Mouse (Mus musculus) embryonic facial prominence, embryonic 13.5 days (tissue): ENCODE results near the gene Mroh8. TPM values are rescaled to one million over a fixed set of nuclear protein-coding genes. Genes with fewer than 3 reads are reported as not detected.
A peak's percentile ranks its signal among the peaks of the same experiment; 100 is the strongest.
"Not testable (repeated sequence)": the region's sequence is repeated elsewhere in the genome, so short reads cannot be mapped to it uniquely, and the experiment has no call there.

Experiments used
- ATAC-seq: fragments of 200-750 bp; cut with Nextera tagmentation; 2 replicates; pipeline ENCODE4 v1.8.0; 2017; ENCODE audit warnings: low read depth; ENCODE audit not compliant: insufficient number of reproducible peaks, insufficient read depth, low FRiP score, low TSS enrichment
- H3K27ac ChIP-seq: fragments of 300-500 bp; sonication (generic); 2 replicates; pipeline ENCODE4 v1.5.1; 2015; ENCODE audit warnings: moderate library complexity, mild to moderate bottlenecking, inconsistent platforms
- H3K27me3 ChIP-seq: fragments of 300-500 bp; sonication (generic); 2 replicates; pipeline ENCODE4 v1.6.1; 2015; ENCODE audit warnings: mild to moderate bottlenecking, inconsistent platforms
- H3K36me3 ChIP-seq: fragments of 300-500 bp; sonication (generic); 2 replicates; pipeline ENCODE4 v1.6.1; 2015; ENCODE audit warnings: mild to moderate bottlenecking, inconsistent platforms
- H3K4me1 ChIP-seq: fragments of 300-500 bp; sonication (generic); 2 replicates; pipeline ENCODE4 v1.6.1; 2015; ENCODE audit warnings: inconsistent platforms
- H3K4me2 ChIP-seq: fragments of 300-500 bp; sonication (generic); 2 replicates; pipeline ENCODE4 v1.6.1; 2015; ENCODE audit warnings: moderate library complexity, mild to moderate bottlenecking, inconsistent platforms
- H3K4me3 ChIP-seq: fragments of 300-500 bp; sonication (generic); 2 replicates; pipeline ENCODE4 v1.5.1; 2015; ENCODE audit warnings: mild to moderate bottlenecking, inconsistent platforms
- H3K9ac ChIP-seq: fragments of 300-500 bp; sonication (generic); 2 replicates; pipeline ENCODE4 v1.6.1; 2015; ENCODE audit warnings: mild to moderate bottlenecking, inconsistent platforms
- H3K9me3 ChIP-seq: fragments of 300-500 bp; sonication (generic); 2 replicates; pipeline ENCODE4 v1.6.1; 2016; ENCODE audit warnings: inconsistent platforms
- WGBS: fragments of 180-500 bp; shearing (Covaris S2); methylation state at CpG from one replicate; pipeline ENCODE4 v1.1.7; 2015; ENCODE audit warnings: mixed read lengths; 5-methylcytosine and 5-hydroxymethylcytosine counted together
- polyA plus RNA-seq: library from polyadenylated mRNA; unstranded; fragments of >200 nt; fragmentation: Nextera tagmentation; extraction: Ambion mirVana; gene quantifications from 2 replicates; pipeline ENCODE4 v1.2.1, GENCODE M21; 2015

Gene Mroh8
- polyA plus RNA-seq, 1 experiment from 2014 or later, result 0.69 TPM

- peaks cover 75% of the 10 kb centered on the region for H3K36me3 ChIP-seq
- no peaks in the 10 kb centered on the region for H3K4me1 ChIP-seq
- H3K27ac ChIP-seq, result no peak overlapping the region
- H3K4me3 ChIP-seq, result no peak overlapping the region
- no peak for ATAC-seq
- H3K9me3 ChIP-seq, result no peaks in the 10 kb centered on the region
- no peak overlapping the region for H3K4me2 ChIP-seq
- WGBS, result 93% methylated on average over 13 of the region's 13 CpGs
- no peaks in the 10 kb centered on the region for H3K27me3 ChIP-seq
- no peak overlapping the region for H3K9ac ChIP-seq
These were observed 94.2 kb downstream of the Mroh8 start for GRCm38 (mm10) chr2:157185022-157185660.

- Histone ChIP-seq H3K9ac (no peak overlapping the region), H3K9me3 (no peaks in the 10 kb centered on the region), H3K27ac (no peak overlapping the region), H3K4me2 (no peak overlapping the region), H3K4me3 (no peak overlapping the region), H3K4me1 (no peaks in the 10 kb centered on the region), H3K27me3 (no peaks in the 10 kb centered on the region), H3K36me3 (peaks cover 61% of the 10 kb centered on the region)
- WGBS, result 61% methylated on average over 6 of the region's 6 CpGs
- ATAC-seq, result no peak
These were observed 101.2 kb downstream of the Mroh8 start for GRCm38 (mm10) chr2:157178167-157178566.

- WGBS, result 85% methylated on average over 3 of the region's 3 CpGs
- no peaks in the 10 kb centered on the region for H3K27me3 ChIP-seq
- no peak overlapping the region for H3K27ac ChIP-seq
- no peak overlapping the region for H3K4me3 ChIP-seq
- H3K9ac ChIP-seq, result no peak overlapping the region
- no peak for ATAC-seq
- no peak overlapping the region for H3K4me2 ChIP-seq
- 0 out of 2 replicates have a peak, but pooled peaks cover 3% of the 10 kb centered on the region for H3K4me1 ChIP-seq
- peaks cover 60% of the 10 kb centered on the region for H3K36me3 ChIP-seq
- H3K9me3 ChIP-seq, result no peaks in the 10 kb centered on the region
These were observed 103.1 kb downstream of the Mroh8 start for GRCm38 (mm10) chr2:157176248-157176647.

GRCm38 (mm10) chr2:157174416-157174815, 104.9 kb downstream of the Mroh8 start:
- no peak for ATAC-seq
- Histone ChIP-seq H3K27ac (no peak overlapping the region), H3K9me3 (no peaks in the 10 kb centered on the region), H3K4me3 (no peak overlapping the region), H3K27me3 (no peaks in the 10 kb centered on the region), H3K4me1 (0 out of 2 replicates have a peak, but pooled peaks cover 3% of the 10 kb centered on the region), H3K4me2 (no peak overlapping the region), H3K9ac (no peak overlapping the region), H3K36me3 (peaks cover 63% of the 10 kb centered on the region)
- 65% methylated on average over 5 of the region's 5 CpGs for WGBS

DNA sequence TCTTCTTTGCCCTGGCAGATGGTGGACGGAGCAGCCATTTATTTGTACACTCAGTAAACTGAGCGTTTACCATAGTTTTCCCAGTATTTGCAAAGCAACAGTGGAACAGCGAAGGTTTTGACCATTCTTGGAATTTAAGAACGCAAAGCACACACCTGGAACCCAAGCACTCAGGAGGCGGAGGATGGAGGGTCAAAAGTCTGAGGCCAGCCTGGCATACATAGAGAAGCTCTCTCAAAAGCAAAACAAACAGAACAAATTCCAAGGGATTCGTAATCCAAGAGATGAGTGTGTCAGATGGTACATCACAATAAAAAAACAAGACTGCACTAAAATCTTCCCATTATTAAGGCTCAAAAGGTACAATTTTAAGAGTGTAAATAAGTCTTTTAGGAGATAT, 105.8 kb downstream of the Mroh8 start:
- Histone ChIP-seq H3K9me3 (no peaks in the 10 kb centered on the region), H3K27ac (no peak overlapping the region), H3K4me2 (no peak overlapping the region), H3K27me3 (no peaks in the 10 kb centered on the region), H3K9ac (no peak overlapping the region), H3K4me1 (0 out of 2 replicates have a peak, but pooled peaks cover 3% of the 10 kb centered on the region), H3K36me3 (peaks cover 71% of the 10 kb centered on the region), H3K4me3 (no peak overlapping the region)
- no peak for ATAC-seq
- WGBS, result 95% methylated on average over 6 of the region's 6 CpGs

DNA sequence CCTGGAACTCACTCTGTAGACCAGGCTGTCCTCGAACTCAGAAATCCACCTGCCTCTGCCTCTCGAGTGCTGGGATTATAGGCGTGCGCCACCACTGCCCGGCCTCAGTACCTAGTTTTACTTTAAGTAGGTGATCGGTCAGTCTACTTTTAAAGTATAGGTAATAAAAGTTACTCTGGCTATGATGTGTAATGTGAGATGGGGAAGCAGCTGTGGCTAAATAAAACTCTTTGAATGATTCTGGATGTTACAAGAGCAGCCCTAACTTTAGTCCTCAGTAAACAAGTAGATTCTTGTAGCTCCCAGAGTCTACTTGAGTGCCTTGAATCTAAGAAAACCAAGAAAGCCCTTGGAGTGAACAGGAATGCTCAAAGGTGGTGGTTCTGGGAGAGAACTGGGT, 106.4 kb downstream of the Mroh8 start:
- Histone ChIP-seq H3K4me2 (no peak overlapping the region), H3K9ac (no peak overlapping the region), H3K27ac (0 out of 2 replicates have a peak overlapping the region, but pooled peaks have one; percentile 7), H3K27me3 (no peaks in the 10 kb centered on the region), H3K36me3 (peaks cover 74% of the 10 kb centered on the region), H3K9me3 (no peaks in the 10 kb centered on the region), H3K4me1 (0 out of 2 replicates have a peak, but pooled peaks cover 3% of the 10 kb centered on the region), H3K4me3 (no peak overlapping the region)
- WGBS, result 94% methylated on average over 6 of the region's 6 CpGs
- no peak for ATAC-seq

DNA sequence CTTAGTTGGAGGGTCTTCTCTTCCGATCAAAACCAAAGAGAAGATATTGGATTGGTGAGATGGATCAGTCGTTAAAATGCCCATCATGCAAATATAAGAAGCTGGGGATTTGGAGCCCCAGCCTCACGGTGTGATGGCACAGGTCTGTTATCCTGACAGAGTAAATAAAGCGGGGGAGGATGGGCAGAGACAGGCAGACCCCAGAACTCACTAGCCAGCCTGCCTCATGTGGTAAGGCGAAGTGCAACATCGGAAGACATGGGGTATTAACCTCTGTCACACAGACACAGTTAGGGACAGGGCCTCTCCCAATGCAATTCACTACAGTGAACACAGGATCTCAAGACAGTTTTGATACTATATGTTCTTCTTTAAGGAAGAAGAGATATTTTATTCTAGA, 108.7 kb downstream of the Mroh8 start:
- ATAC-seq, result no peak
- no peak overlapping the region for H3K9ac ChIP-seq
- no peaks in the 10 kb centered on the region for H3K27me3 ChIP-seq
- H3K9me3 ChIP-seq, result no peaks in the 10 kb centered on the region
- H3K4me2 ChIP-seq, result no peak overlapping the region
- peaks cover 74% of the 10 kb centered on the region for H3K36me3 ChIP-seq
- H3K4me3 ChIP-seq, result no peak overlapping the region
- no peak overlapping the region for H3K27ac ChIP-seq
- 0 out of 2 replicates have a peak, but pooled peaks cover 3% of the 10 kb centered on the region for H3K4me1 ChIP-seq
- 69% methylated on average over 6 of the region's 6 CpGs for WGBS

- H3K9me3 ChIP-seq, result no peaks in the 10 kb centered on the region
- no peak overlapping the region for H3K27ac ChIP-seq
- 0 out of 2 replicates have a peak, but pooled peaks cover 3% of the 10 kb centered on the region for H3K4me1 ChIP-seq
- no peak overlapping the region for H3K9ac ChIP-seq
- no peak overlapping the region for H3K4me2 ChIP-seq
- no peak overlapping the region for H3K4me3 ChIP-seq
- H3K27me3 ChIP-seq, result no peaks in the 10 kb centered on the region
- WGBS, result 49% methylated on average over 5 of the region's 5 CpGs
- ATAC-seq, result no peak
- peaks cover 70% of the 10 kb centered on the region for H3K36me3 ChIP-seq
These were observed 109.2 kb downstream of the Mroh8 start for GRCm38 (mm10) chr2:157170166-157170565.

- Histone ChIP-seq H3K9me3 (no peaks in the 10 kb centered on the region), H3K4me1 (no peaks in the 10 kb centered on the region), H3K27ac (no peak overlapping the region), H3K9ac (no peak overlapping the region), H3K36me3 (peaks cover 61% of the 10 kb centered on the region), H3K27me3 (no peaks in the 10 kb centered on the region), H3K4me2 (no peak overlapping the region), H3K4me3 (no peak overlapping the region)
- 91% methylated on average over 12 of the region's 12 CpGs for WGBS
- no peak for ATAC-seq
These were observed 112.8 kb downstream of the Mroh8 start for GRCm38 (mm10) chr2:157166371-157167080.

DNA sequence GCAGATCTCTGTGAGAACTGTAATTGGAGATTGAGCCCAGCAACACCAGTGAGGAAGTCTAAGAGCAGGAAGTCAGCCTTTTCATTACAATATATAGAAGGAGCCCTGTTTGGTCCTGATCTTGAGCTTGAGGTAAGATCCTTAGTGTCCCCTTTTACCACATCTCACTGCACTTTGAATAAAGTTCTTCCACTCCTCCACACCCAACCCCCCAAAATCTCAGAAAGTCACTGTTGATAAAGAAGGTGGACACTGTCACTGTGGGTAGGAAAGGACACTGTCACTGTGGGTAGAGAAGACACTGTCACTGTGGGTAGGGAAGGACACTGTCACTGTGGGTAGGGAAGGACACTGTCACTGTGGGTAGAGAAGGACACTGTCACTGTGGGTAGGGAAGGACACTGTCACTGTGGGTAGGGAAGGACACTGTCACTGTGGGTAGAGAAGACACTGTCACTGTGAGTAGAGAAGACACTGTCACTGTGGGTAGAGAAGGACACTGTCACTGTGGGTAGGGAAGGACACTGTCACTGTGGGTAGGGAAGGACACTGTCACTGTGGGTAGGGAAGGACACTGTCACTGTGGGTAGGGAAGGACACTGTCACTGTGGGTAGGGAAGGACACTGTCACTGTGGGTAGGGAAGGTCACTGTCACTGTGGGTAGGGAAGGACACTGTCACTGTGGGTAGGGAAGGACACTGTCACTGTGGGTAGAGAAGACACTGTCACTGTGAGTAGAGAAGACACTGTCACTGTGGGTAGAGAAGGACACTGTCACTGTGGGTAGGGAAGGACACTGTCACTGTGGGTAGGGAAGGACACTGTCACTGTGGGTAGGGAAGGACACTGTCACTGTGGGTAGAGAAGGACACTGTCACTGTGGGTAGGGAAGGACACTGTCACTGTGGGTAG, 113.8 kb downstream of the Mroh8 start:
- not testable (repeated sequence) for H3K9me3 ChIP-seq, H3K4me3 ChIP-seq, H3K27me3 ChIP-seq, ATAC-seq, H3K27ac ChIP-seq, H3K9ac ChIP-seq, H3K4me2 ChIP-seq, H3K4me1 ChIP-seq
- H3K36me3 ChIP-seq, result peaks cover 67% of the 10 kb centered on the region

DNA sequence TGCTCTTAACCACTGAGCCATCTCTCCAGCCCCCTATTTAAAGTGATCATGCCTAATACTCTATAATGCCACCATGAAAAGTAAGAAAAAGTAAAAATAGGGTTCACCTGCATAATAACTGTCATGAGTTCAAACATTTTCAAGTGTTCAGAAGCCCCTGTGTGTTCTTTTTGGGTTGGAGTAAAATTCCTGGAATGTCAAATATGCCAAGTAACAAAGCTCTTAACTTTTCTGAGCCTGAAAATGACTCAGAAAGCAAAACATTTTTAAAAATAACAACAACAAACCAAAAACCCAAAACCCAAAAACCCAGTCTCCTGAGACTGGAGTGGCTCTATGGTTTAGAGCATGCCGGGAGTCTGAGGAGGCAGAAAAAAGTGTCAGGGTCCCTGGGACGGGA, 115.2 kb downstream of the Mroh8 start:
- H3K36me3 ChIP-seq, result peaks cover 65% of the 10 kb centered on the region

More for the DNA sequence above, 115.2 kb downstream of the Mroh8 start:
- no peaks in the 10 kb centered on the region for H3K27me3 ChIP-seq
- WGBS, result 81% methylated on average over 2 of the region's 2 CpGs
- no peaks in the 10 kb centered on the region for H3K9me3 ChIP-seq
- no peak overlapping the region for H3K4me2 ChIP-seq
- ATAC-seq, result no peak
- H3K4me1 ChIP-seq, result no peaks in the 10 kb centered on the region
- H3K27ac ChIP-seq, result no peak overlapping the region
- no peak overlapping the region for H3K9ac ChIP-seq
- no peak overlapping the region for H3K4me3 ChIP-seq
